Mouse (Mus musculus): ENCODE measurements around the gene Neil3. TPM values are rescaled to one million over a fixed set of nuclear protein-coding genes. Genes with fewer than 3 reads are reported as not detected.

The Neil3 gene
- total RNA-seq (2023), result 10 to 100 TPM; 38.6 to 39.7 TPM

DNA sequence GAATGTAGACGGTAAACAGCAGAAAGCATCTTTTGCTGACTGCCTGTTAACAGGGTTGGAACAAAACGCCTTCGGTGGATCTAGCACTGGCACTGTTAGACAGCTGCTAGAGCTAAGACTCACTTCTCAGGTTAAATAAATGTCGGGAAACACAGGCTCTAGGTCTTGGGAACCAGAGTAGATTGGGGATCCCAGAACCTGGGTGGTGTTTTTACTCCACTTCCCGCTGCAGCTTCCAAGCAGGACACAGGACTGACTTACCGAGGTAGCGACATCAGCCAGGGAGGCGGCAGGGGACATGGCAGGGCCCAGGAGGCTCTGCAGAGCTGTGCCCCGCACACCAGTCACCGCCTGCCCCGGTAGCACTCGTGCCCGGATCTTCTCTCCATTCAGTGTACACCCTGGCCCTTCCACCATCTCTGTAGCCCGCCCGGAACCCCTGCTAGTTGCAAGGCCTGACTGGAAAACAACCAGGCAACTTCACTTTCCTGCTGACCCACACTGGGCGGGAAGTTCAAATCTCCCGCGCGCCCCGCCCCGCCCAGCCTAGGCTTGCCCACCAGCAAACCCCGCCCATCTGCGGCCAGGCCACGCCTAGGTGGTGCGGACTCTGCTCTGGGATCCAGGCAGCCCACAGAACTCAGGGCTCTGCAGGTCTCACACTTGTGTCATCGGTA is at the start of gene Neil3:
Gene Neil3, minus strand, starts transcription at position 571 of the 677 bp plus-strand sequence.

Other genes with a start within 250 kb of the Neil3 start
- 10 to 100 TPM; 10.5 to 10.9 TPM for gene Aga, start 127.3 kb downstream of the Neil3 start, total RNA-seq (2023)